Mouse (Mus musculus) lung, postnatal 36 days (tissue): ENCODE measurements around the gene Tbc1d1.
A peak's percentile ranks its signal among the peaks of the same experiment; 100 is the strongest.

Source experiments
- DNase-seq: peaks from one replicate; pipeline ENCODE4 v3.0.0; 2022; ENCODE audit warnings: mixed read lengths

Gene Tbc1d1

DNA sequence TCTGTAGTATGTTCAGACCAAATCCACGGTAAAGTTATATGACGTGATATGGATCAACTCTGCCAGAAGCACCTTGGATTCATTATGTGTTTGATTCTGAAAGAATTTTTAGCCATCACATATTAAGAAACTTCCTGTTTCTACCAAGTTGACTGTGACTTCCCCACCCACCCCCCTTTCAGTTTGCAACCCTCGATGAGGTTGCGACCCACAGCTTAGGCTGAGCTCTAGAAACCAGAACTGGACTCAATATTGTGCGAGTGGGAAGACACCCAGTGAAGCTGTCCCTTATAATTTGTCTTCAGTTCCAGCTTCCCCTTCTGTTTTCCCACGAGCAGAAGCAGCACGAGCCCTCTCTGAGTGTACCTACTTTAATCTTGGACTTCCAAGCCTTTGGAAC is 55.2 kb downstream of the Tbc1d1 start:
- no peak for DNase-seq

DNA sequence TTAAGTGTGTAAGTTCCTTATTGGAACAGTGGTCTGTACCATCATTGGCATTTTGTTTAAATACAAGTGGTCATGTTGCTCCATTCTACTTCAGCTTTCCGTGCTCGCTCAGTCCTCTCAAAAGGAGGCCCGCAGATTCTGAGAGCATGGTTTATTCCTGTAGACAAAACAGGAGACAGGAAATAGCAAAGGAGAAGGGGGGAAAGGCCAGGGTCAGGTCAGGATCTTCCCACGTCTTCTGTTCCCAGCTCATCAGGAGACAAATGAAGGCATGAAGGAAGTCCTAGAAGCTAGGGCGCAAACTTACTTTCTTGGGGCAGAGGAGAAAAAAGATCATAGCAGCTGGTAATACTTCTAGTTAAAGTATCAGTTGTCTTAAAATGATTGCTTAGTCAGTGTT is 56.1 kb downstream of the Tbc1d1 start:
- DNase-seq = peak; percentile 56

DNA sequence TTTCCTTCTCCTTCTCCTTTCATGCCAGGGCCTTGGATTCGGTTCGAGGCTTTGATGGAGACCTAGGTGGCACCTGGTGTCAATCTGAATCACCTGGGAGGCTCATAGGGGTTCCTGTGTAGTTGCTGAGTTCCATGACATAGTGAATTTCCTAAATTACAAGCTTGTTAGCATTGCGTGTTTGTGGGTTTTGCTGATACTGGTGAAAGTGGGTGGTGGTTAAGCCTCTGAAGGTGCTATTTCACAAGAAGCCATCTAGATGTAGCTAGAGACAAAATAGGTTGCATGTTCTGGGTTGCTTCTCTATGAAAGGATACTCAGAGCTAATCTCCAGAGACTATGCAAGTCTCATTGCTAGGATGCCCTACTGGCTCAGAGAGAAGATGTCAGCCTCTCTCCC is 56.5 kb downstream of the Tbc1d1 start:
- DNase-seq = no peak

DNA sequence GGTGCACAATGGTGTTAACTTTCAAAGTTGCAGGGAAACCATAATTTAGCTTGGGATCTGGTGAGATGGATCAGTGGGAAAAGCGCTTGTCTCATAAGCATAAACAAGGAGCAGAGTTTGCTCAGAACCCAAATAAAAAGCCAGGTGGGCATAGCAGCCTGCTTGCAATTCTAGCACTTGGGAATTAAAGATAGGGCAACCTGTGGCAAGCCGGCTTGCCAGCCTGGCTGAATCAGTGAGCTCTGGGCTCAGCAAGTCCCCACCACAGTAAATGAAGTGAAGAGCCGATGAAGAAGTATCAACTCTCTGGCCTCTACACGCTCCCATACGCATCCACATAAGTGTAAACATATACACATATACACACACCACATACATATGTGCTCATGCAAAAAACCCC is 59.7 kb downstream of the Tbc1d1 start:
- no peak for DNase-seq

DNA sequence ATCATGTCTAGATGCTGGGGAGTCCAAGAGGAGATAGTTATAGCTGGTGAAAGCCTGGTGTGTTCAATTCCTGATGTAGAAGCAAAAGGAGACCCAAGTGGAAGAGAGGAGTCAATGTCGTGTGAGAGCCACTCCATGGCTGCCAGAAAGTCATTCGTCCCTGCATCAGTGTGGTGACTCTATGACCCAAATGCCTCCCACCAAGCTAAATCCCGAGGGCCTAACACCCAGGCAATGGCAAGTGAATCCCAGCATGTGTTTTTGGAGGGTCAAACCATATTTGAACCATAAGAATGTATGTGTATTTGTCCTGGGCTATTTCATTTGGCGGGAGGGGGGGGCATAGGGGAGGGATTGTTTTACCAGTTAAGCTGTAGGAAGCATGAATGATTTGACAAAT is 60.2 kb downstream of the Tbc1d1 start:
- no peak for DNase-seq

DNA sequence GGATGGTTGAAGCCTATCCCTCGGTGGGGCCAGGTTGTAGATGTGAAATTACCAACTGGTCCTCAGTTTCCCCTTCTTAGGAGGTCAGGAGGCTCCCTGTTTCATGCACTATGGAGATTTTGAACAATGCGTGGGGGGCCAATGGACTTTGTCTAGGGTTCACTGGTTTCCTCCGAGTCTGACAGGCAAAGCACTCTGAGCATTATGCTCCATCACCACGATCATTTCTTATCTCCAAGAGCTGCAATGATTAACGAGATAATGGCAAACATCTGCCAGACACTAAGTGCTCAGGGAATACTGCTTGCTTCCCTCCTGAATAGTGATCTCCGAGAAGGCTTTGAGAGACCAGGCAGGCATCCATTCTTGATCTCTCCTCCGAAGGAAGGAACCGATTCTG is 61.2 kb downstream of the Tbc1d1 start:
- no peak for DNase-seq

DNA sequence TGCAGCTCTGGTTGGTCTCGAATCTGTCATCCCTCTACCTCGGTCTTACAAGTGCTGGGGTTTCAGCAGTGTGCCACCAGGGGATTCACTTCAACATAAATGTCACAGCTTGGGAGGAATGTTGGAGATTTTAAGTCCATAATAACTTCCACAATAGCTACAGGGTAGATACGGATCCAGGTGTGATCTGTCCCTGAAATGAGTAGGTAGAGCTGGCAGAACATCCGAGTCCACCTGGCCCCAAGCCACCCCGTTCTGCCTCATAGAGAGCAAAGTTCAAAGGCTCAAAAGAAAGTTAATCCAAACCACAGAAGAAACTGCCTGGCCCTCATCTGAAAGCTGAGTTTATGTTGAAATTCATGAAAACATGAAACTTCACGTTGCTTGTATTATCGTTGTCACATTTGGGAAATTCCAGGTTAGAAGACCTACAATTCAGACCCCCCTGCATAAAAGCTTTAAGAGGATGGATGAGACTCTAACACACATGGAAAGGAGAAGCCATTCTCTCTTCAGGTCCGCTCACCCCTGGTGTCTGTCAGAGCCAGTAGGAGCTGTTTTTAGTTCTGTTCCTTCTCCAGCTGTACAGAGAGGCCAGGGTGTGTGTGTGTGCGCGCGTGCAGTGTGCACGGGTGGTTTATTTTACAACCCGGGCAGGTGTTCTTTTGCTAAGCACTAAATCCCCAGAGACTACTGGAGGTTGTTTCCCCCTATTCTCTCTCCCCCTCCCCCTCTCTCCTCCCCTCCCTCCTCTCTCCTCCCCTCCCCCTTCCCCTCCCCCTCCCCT is 61.9 kb downstream of the Tbc1d1 start:
- no peak for DNase-seq

DNA sequence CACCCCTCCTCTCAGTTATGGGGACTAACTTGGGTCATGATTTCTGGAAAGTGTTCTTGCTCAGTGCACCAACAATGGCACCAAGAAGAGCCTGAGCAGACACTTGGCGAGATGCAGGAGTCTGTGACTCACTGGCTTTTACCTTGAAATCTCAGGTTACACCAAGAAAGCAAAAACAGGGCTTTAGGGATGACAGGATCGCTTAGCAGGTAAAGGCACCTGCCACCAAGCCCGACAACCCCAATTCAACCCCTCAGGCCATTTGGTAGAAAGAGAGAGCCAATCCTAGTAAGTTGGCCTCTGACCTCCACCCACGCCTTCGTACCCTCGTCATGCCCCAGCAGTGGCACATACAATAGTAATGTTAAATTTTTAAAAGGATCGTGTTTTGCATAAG is 62.5 kb downstream of the Tbc1d1 start:
- DNase-seq = no peak

DNA sequence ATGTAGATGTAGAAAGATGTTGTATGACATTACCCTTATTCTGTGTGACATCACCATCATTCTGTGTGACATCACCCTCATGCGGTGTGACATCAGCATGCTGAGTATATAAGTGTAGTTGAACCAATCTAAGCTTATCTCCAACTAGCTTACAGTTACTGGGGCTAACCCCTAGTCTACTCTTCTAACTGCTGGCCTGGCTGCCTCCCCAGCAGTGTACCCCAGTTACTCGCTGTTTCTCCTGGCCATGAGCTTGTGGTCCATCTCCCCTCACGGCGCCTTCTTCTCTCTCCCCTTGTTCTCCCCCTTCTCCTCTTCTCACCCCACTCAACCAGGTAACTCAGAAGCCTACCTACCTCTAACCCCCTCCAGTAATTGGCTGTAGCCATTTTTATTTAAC is 64.7 kb downstream of the Tbc1d1 start:
- no peak for DNase-seq

DNA sequence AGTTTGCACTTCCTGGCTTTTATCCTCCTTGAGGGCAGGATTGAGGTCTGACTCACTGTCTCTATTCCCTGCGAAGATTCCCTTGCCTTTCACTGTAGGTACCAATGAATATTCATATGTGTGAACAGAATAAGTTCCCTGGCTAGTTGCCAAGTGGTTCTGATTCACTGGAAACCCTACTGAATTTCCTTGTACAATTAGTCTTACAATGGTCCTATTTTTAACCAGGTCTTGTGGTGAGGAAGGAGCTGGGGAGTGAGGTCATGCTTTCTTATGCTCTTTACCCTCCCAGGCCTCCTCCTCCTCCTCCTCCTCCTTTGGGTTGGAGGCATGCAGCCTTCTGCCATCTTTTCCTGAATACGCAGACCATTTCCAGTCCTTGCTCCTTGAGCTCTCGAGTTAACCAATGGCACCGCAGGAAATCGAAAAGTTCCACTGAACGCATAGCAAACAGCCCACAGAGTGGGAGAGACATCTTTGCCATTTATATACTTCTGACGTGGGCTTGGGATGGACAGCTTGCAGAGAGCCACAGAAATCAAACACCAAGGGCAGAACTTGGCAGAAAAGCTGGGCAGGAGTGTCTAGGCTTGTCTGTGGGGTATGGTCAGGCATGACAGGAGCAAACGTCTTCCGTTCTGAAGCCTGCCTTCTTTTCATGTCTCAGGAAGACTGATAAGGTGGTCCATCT is 68.8 kb downstream of the Tbc1d1 start:
- no peak for DNase-seq

DNA sequence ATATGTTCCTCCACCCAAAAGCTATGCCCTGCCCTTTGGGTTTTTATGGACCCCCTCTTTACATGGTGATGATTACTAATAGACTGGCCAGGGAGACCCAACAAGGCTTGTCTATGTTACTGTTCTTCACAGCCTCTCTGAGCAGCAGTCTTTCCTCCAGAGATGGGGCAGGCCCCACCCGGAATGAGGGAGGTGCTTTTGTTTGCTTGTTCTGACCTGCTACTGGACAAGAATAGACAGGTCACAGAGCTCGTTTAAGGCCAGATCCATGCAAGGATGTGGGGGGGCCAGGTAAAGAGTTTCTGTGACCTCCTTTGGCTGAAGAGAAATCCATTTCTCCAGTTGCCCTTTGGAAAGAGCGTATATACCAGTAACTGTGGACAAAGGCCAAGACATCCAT is 72.1 kb downstream of the Tbc1d1 start:
- DNase-seq = no peak

DNA sequence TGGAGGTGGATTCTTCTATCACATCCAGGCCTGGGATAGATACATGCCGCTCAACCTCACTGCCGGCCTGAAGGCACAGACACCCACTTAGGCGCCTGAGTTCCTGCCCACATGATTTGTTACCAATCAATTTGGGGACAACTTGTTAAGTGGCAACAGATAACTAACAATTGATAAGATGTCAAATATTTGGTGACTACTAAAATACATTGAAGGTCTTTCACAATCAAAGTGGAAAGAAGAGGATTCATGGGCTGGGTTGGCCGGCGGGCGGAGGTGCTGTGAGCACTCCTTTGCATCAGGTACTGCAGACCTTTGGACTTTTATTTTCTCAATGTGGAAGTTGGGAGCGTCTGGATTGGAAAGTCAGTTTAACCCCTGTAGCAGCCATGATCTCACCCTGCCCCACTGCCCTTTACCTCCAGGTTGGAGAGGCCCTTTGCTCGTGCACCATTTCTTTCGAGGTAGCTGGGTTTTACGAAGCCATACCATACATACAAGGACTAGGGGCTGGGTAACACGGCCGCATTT is 73.3 kb downstream of the Tbc1d1 start:
- DNase-seq = no peak

DNA sequence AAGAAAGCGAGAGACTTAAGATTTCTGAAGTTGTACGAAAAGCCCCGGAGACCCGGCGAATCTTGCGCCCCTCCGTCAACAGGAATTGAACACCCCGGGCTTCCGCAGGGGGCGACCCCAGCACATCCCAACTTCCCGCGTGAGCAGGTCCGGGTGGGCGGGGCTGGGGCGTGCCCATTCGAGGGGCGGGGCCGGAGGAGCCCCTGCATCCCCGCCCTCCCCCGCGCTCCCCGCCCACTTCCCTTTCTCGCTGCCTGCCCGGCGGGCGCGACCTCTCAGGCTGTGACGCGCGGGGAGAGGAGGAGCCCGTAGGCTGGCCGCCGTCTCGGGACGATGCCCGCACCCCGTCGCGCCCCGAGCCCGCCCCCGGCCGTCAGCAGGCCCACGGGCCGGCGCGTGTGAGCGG is 74.0 kb downstream of the Tbc1d1 start:
- DNase-seq = peak; percentile 95

DNA sequence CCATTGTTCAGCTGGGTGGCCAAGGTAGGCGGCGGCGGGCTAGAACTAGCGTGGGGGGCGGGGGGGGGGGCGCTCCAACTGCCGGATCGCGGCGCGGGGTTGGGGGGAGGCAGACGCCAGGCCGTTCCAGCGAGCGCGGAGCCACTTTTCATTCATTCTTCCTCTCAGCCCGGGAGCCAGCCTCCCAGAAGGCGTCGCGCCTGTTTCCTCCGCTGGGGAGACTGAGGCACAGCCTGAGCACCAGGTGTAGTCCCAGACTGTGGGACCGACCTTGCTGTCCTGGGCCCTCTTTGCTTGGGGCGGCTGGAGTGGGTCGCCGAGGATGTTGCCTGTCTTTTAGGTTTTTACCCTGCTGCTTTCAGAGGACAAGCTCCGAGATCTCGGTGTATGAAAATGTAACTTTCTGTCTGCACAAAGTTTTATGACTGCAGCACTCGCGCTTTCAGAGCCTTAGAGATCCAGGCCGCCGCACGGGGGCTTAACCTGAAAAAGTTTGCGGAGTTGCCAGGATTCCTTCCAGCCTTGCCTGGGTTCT is 74.5 kb downstream of the Tbc1d1 start:
- no peak for DNase-seq

DNA sequence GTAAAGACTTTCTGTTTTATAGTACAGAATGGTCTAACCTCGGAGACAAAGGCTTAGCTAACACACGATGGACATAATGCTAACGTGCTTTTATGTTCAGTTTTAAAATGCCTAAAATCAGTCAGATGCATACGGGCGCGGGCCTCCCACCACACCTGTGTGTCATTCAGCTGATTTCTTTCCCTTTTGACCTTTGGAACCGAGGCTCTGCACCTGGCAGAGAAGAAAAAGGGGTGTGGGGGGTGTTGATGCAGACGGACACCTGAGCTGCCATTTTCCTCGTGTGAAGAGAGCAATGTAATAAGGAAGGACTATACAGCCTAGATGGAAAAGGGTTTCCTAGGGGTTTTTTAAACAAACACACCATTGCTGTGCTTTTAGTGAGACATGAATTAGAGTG is 76.8 kb downstream of the Tbc1d1 start:
- DNase-seq = no peak

DNA sequence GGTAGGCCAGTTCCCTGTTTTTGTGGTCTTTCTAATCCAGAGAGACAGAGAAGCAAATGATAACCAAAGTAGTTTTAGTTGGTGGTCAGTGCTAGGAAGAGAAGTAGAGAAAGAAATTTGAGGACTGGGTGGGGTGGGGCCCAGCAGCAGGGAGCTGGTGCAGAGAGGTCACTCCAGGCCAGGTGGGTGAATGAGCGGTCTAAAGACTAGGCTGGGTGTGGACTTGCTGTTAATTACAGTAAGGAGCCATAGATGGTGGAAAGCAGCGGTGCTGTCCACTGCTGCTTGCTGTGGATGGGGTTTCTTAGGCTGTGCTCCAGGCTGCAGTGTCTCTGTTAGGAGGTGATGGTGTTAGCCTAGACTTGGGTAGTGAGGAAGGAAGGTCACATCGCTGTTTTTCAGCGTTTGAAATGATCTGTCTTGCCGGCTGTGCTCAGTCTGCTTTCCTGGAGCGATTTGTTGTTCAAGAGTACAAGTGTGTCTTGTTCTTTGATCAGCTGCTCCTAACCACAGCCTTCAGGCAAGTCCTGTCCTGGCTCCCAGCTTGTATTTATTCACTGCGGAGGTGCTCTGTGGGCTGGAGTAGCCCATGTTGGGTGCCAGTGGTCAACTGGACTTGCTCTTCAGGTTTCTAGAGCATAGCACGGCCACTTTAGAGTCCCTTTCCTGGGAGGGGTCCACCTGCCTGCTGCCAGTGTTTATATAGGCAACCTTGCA is 78.3 kb downstream of the Tbc1d1 start:
- no peak for DNase-seq

DNA sequence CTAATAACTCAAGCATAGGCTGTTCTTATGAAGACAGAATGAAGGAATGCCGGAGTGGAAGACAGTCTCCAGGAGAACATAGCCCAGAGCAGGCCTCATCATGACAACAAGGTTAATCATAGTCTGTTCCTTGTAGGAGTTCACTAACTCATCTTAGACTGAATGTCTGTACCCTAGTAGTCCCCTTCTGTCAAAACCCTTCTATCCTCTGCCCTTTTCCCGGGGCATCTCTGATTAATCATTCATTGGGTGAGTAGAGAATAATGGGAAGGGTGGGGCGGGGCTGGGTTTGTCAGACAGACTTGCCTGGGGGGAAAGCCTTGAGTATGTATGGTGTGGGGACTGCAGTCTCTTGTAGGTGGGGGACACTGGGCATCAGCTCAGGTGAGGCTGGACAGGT is 79.1 kb downstream of the Tbc1d1 start:
- DNase-seq = no peak

DNA sequence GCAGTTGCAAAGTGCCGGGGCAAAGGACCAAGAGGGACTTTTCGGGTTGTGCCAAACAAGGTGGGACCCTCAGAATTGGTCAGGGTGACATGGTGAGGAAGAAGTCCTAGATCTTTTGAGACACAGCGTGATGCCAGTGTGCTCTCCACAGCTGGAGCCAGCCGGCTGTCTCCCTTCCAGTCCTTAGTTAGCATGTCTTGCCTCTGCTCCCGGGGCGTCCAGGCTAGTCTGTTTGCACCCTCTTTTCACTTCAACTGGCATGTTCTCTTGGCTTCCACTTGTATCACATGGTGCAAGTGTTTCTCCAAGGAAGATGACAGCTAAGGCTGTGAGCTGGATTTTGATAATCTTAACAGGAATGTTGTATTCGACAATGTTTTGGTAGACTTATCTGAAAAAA is 80.5 kb downstream of the Tbc1d1 start:
- DNase-seq = peak; percentile 64

DNA sequence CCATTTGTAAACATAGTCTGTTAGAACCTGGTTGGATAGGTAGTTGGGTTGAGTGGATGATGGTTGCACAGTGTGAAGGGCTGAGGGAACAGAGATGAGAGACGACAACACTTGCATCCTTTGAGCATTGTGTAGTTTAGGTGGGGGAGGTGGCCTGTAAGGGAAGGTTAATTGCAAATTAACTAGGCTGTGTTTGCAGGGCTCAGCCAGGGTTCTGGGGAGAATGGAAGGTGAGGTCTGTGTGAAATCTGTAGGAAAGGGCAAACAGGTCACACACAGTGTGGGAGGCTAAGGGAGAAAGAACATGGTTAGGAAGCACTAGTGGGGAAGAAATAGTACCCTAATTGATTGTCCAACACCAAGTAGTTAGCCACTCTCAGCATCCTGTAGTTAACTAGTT is 81.2 kb downstream of the Tbc1d1 start:
- DNase-seq = no peak

DNA sequence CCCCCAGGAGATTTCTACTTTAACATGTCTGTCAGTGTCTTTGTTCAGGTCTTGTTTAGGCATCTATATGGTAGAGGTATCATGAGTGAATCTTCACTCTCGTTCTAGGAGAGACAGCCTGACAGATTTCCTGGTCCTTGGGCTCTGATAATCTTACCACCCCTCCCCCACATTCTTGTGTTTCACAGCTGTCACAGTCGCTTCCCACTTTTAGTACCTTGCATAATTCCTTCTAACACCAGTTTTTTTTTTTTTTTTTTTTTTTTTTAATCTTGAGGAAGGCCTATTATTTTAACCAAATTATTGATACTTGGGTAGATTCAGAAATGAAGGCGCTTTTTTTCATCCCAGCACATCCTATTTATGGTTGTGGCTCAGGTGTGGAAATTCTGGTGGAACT is 81.6 kb downstream of the Tbc1d1 start:
- no peak for DNase-seq

DNA sequence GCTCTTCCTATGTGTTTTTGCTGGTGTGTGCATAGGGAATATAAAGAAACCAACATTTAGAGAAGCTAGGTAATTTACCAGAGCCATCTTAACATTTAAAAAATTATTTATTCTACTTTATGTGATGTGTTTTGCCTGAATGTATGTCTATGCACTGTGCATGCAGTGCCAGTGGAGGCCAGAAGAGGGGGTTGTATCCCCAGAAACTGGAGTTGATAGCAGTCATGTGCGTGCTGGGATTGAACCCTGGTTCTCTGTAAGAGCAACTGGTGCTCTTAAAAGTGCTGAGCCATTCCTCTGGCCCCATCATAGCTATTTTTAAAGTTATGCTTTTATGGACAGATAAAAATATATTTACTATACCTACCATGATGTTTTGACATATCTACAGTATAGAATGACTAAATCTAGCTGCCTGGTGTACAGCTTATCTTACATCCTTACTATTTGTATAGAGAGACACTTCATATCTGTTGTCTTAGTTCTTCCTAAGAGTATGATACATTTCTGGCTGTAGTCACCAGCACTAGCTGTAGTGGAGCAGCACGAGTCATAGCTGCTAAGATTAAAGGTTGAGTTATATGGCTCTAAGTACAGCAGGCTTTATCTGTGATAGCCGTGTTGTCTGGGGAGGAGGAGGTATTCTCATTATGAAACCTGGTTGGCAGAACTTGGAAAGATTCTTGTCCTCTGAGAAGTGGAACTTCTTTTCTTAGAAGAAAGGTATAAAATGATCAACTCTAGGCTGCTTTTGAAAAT is 83.0 kb downstream of the Tbc1d1 start:
- no peak for DNase-seq

DNA sequence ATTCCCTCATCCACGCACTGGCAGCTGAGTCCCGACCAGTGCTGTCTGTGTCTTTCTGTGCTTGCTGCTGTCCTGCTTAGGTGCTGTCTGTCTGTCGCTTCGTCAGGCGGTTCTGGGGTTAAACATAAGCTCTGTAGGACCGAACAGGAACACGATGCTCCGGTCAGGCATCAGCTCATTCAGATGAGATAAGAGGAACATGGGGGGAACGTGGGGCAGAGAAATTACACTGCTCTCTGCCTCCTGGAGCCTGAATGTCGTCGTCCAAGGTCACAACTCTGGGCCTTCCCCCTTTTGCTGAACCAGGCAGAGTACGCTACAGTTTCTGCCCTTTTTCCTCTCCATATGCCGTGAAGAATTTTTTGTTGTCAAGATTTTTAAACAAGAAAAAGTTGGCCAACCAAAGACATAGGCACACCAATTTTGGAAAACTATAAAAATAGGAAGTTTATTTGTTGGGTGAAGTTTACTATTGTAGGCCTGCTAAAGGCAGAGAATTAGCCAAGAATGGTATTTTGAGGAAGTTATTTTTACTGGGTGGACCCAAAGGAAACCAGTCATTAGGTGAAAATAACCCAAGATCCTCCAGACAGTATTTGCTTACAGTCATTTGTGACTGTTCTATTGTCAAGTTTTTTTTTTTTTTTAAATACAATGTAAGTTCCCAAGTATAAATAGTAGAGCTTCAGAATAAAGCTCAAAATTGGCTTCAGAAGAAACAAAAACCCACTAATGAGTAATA is 85.0 kb downstream of the Tbc1d1 start:
- DNase-seq = no peak
